Mouse (Mus musculus) skeletal muscle tissue, adult 2 months (tissue): ENCODE data around the gene Homer2.

Experiments
- DNase-seq: peaks from one replicate; pipeline ENCODE4 v3.0.0-alpha.2; 2012; ENCODE audit warnings: low read depth, low spot score

Homer2 gene

DNA sequence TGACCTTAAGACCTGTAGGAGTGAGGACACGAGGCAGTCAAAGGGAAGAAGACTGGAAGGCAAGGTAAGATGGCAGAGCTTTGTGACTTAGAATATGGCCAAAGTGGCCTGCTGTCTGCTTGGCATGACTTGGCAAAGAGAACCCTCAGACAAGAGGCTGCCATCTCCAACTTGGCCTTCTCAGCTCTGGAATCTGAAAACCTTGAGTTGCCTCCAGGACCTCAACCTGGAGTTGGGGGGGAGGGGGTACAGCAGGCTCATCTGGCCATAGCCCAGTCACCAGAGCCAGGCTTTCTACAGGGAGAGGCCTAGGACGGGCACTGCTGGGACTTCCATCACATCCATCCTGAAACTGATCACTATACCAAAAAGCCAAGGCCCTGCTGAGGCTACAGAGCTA, 55.0 kb downstream of the Homer2 start:
- no peak for DNase-seq

DNA sequence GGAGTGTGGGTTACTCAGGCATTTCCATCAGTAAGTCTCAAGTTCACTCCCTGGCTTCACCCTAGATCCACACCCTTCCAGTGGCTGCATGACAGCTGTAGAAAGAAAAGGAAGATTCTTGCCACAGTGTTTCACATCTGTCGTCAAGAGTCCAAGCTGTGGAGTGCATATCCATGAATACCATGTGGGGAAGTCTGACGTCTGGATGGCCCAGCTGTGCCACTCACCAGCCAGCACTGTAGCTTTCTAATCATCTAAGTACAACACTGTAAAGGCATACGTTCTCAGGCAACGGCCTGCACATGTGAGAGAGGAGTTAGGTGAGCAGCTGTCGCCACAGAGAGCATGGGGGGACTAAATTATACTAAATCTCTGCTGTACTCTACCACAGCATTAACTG, 56.0 kb downstream of the Homer2 start:
- DNase-seq: no peak

DNA sequence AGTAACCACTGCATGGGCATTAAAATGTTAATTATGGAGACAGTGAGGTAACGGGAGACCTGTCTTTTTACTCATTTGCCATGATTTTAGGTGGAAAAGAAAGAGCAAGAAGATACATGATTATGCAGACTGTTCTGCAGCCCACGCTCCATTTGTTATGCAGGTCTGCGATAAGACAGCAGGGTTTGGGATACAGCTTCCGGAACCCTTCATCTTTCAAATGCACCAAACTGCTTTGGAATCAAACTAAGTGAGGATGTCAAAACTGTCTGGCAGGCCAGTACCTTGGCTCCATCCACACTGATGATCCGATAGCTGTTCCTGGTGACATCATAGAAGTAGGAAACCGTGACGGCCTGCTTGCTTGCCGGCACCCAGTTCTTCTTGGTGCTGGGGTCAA, 58.1 kb downstream of the Homer2 start:
- no peak for DNase-seq

DNA sequence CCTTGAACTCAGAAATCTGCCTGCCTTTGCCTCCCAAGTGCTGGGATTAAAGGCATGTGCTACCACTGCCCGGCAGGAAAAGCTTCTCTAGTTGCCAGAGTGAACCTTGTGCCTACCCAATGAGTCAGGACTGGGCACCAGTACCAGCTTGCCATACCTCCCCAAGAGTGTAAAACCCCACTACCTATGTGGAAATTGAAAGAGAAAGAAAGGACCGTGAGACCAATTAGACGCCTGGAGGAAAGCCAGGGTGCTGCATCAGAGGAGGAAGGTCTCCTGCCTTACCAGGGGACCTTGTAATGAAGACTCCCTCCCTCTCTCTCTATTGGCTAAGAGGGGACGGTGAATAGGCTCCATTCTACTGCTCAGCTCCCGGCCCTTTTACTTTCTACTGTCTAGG, 59.4 kb downstream of the Homer2 start:
- no peak for DNase-seq

DNA sequence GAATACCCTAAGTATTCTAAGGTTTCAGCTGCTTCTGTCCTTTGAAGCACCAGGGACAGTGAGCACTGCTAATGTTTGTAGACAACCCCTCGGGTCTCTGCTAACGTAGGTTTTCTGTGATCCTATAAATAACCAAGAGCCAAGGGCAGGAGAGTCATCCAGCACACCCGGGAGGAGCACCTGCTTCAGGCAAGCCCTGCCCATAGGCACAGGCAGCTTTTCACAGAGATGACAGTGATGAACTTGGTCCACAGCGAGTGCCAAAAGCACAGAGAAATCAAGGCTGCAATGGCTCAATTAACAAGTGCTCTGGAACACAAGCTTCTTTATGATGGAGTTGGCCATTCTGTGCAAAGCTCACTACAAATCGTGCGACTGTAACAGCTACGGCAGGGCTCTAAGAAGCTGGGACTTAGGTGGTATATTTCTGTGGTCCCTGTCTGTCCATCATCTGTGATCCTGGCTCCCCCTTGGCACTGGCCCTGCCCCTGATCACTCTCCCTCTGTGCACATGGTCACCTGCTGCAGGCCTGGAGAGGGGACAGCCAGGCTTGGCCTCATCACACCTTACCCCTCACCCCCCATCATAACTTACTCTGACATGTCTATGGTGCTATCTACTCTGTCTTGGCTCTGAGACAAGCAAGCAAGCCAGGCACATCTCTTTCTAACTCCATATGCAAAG, 62.6 kb downstream of the Homer2 start:
- DNase-seq: no peak

DNA sequence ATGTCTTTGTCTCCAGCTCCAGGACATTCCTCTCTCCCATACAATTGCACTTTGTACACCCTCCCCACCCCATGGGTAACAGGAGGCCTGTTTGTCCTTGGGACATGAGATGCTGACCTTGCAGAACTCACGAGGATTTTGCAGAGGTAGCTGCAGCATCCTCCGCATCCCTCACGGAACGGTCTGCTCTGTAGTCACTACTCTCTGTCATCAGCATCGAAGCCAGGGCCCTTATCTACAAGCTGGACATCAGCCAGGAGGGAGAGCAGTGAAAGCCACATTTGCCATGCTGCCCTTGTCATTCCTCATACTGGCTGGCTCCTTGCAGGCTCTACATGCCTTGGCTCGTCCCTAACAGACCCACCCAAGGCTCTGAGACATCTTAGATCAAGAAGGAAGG, 66.2 kb downstream of the Homer2 start:
- DNase-seq: no peak

DNA sequence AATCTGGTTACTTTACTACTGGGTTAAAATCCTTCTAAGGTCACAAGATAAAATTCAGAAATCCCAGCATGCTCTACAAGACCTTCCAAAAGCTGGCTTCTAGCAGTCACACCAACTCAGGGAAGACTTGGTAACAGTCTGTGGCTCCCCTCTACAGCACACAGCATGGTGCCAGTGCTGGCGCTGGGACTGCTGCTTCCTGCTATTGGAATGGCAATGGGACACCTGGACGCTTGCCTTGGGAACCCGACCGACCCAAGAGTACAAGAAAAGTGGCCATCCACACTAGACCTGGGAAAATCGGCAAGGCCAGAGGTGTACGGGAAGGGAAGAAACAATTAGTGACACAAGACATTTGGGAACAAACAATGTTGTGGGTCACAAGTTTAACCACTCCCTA, 74.7 kb downstream of the Homer2 start:
- no peak for DNase-seq

DNA sequence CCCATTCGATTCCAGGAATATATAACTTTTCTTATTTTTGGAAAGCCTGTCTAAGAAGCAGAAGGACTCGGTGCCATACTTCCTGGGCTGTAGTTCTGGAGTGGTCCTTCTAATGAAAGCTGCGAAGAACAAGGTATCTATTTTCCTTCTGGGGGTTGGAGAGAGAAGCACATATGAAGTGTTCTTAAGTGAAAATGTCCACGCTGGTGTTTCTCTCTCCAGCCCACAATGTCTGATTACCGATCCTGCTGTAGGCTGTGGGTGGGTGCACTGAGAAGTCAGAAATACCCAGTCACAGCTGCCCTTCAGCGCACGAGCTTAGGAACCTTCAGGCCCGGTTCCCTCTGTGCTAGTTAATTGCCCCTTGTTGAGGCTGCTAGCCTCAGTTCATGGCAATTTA, 76.1 kb downstream of the Homer2 start:
- DNase-seq: no peak

DNA sequence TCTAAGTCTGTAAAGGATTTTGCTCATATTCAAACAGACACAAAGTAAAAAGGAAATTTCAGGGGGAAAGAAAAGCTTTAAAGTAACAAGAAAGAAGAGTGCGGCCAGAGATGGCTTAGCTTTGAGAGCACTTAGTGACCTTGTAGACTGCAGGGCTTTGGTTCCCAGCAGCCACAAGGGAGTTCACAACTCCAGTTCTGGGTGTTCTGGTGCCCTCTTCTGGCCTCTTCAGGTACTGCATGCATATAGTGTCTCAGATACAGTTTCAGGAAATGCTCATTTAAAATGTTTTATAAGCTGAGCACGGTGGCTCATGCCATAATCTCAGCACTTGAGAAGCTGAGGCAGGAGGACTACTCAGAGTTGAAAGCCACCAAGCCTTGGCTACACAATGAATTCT, 80.9 kb downstream of the Homer2 start:
- no peak for DNase-seq

DNA sequence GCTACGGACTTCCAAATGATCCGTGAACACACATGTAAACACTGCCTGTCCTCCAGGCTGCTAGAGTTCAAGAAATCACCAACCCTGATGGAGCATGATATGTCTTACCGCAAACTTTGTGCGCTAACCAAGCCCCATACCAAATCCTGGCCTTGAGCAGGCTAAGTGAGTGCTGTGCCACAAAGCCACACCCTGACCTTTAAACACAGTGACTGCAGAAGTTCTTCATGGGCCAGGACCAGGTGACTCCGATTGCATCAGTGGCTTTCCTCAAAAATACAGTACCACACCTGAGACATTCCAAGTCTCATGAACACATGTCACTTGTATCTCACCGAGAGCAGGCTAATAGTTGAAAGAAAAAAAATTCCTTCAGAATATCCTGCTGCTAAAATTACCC, 83.6 kb downstream of the Homer2 start:
- no peak for DNase-seq

DNA sequence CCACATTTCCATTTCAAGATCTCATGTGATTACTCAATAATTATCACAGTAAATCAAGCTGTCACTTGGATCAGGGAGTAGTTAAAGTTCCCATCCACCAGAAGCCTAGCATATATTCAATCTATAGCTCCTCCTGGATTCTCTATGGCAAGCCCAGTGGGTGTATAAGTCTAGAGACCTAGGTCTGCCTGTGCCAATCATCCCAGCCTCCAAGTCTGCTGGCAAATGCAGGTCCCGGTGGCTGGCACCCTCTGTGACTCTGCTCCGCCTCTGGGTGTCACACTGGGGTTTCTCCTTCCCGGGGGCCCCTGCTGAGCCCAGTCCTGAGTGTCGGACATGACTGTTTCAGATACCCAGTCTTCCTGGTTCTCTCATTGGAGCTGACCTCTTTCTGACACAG, 84.5 kb downstream of the Homer2 start:
- no peak for DNase-seq

DNA sequence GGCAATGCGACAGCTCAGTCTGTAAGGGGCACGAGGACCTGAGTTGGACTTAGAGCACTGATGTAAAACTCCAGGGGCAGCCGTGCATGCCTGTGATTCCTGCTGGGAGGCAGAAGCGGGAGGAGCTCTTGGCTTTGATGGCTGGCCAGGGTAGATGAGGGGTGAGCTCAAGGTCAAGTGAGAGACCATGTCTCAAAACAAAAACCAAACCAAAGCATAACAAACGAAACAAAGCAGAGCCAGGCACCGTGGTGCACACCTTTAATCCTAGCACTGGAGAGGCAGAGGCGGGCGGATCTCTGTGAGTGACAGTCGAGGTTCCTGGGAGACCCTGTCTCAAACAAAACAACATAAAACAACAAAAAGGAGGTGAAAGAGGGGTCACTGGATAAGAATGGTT, 92.3 kb downstream of the Homer2 start:
- no peak for DNase-seq

DNA sequence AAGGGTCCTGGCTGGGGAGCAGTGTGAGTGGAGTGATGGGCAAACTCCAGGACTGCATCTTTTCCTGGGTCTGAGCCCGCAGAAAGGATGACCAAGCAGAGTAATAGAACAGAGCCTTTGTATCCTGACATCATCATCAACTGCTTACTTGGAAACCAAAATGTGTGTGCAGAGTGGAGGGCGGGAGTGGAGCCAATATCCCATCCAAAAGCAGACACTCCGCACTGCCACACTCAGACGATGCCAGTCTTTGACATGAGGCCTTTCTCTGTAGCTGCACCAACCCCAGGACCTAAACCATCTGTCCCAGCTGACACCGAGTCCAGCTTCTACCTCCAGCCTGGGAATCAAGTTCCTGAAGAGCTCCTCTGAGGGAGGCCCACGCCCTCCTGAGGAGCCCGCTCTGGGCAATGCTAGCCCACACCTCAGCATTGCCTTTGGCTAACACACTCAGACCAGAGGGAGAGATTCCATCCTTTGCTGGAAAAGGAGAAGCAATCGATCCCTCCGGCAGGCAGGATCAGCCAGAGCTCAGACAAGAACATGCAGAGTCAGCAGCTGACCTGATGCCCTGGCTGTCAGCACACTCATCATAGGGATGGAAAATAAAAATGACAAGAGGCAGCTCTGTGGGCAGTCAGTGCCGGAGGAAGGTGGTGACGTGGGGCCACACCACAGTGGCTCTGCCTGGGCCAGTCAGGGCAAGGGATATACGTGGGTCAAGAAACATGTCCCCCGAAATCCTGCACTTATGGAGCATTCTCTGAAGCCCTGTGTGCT, 94.3 kb downstream of the Homer2 start:
- DNase-seq: no peak

DNA sequence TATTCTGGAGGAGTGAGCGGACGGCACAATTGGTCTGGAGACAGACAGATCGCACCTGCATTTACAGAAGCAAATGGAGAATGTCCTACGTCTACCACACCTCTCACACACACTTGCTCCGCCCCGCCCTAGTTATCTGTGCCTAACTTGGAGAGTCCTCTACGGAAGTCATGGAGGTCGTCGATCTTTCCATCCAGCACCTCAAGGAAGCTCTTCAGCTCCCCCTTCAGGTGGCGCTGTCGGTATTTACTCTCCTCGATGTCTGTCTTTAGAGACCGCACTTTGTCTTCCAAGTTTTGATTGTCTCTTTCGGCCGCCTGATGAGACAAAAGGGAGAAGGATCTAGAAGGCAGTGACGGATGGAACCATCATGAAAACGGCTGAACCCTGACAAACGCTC, 97.2 kb downstream of the Homer2 start:
- no peak for DNase-seq

DNA sequence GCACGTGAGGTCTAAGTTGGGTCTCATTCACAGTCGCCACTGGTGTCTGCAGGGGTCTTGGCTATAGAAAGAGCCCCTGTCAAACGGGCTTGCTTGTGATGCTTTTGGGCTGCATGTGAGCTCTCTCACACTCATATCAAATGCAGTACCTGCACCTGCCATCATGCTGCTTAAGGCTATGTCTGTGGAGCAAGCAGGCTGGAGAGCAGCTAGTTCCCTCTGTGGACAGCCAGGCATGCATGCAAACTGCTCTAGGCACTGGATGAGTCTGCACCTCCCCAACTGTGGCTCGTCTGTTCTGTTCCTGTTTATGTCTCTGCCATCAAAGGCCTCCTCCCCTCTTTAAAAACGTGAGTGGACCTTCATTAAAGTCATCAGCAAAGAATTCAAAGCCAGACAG, 100.9 kb downstream of the Homer2 start:
- no peak for DNase-seq

DNA sequence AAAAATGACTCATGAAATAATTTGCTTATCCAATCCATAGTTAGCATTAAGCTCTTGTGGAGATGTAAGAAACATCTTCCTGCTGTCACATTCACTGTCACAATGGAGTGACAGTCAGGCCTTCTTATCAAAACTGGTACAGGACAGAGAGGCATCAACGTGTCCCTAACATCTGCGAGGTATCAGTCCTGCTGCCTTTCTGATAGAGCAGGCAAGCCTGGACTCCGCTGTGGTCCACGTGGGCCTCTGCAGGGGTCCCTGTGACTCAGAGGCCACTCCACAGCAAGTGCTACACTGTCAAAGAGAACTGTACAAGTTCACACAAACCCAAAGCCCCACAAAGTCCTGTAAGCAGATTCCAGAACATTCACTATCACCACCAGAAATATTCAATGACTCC, 101.8 kb downstream of the Homer2 start:
- DNase-seq: no peak

DNA sequence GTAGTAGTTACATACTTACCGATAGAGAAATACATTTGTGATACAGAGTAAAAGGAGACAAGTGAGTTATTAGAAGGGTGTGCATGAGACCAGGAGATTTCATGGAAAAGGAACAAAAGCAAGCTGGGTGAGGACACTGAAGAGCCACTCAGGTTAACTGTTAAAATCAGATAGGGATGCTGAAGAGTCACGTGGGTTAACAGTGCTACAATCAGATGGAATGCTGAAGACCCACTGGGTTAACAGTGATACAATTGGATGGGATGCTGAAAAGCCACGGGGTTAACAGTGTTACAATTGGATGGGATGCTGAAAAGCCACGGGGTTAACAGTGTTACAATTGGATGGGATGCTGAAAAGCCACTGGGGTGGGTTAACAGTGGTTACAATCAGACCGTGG, 102.3 kb downstream of the Homer2 start:
- no peak for DNase-seq

DNA sequence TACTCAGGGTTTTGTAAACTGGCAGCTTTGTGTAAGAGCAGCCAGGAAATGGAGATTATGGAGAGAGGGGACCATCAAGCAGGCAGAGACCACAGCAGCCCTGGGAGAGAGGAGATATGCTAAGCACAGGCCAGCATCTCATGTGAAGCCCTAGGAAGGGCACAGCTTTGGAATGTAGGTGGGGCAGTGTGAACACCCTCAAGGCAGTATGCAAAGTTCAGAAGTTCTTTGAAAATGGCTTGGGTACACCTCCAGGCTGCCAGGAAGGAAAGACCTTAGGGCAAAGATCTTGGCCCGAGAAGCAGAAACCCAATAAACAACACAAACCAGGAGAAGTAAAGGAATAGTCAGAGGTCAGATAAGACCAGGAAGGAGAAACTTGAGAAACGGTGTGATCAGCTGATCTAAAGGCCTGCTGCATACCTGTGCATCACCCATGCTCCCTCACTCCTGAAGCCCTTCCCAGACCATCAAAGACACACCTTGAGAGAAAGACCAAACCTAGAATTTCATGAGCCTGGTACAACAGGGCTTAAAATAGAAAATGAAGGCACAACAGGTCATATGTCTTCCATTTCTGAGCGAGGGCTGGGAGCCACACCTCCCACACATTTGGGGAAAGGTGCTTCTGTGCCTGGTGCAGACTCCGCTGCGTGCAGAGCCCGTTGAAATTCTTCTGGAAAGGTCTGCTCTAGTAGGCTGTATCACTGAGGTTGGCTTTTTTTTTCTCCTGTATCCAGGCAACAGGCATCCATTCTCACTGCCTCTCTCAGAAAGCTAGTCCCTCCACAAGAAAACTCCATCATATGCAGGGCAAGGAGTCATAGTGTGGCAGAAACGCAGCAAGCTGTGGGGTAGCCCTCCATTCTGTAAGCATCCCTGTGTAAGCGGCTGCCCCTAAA, 107.7 kb downstream of the Homer2 start:
- no peak for DNase-seq

DNA sequence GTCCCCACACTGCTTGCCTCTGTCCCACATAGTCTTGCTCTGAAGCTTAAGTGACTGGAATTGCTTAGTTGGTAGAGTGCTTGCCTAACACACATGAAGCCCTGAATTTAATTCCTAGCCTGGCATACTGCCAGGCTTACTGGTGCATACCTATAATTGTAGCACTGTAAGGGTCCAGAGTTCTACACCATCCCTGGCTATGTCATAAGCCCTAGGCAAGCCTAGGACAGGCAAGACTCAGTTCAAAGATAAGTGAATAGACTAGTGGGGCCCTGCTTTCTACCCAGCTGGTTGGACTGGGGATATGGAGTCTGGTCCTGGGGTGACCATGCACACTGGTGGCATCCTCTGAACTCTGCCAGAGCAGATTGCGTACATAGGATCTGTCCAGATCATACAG, 109.7 kb downstream of the Homer2 start:
- DNase-seq: no peak

DNA sequence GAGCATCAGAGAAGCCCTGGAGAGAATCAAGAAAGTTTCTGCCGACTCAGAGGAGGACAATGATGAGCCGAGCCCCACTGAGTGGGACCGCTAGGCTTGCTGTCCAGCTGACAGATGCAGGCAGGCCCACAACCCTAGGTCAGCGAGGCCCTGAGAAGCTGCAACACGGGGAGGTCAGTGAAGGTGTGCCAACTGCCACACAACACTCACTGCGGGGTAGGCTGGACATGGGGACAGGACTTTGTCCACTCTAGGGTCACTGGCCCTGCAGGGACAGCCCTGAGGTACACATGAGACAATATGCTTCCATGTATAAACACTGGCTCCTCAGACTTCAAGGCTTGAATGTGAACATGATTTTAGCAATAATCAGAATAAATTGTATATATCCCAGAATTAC, 111.2 kb downstream of the Homer2 start:
- no peak for DNase-seq

DNA sequence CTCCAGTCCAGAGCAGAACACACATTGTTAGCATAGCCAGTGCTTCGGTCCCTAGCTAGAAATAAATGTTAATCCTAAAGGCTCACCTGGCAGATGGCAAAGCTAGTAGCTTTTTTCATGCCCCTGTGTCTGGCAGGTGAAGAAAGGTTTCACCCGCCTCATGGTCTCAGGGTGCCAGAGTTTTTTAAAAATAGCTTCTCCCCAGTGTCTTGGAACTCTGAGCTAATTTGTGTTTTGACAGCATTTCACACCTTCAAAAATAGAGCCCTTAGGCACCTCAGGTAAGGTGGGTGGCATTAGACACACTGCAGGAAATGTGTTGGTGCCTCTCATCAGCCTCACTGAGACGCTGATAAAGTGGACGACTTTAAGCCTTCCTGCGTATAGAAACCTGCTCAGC, 112.3 kb downstream of the Homer2 start:
- no peak for DNase-seq

DNA sequence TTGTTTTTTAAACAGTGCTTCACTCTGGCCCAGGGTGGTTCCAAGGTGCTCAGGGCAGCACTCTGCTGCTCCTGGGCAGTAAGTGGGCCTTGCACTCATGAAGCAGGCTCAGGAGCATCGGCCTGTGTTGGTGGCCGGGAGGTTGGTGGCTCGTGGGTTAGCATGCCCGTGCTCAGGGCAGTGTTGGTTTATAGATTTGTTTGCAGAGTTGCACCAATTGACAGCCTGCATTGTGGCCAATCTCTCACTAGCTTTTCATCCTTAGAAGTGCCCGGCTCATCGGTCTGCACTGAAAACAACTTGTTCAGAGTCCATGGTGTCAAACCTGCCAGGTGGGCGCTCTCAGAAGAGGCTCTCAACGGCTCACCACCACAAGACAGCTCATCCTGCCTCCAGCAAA, 113.9 kb downstream of the Homer2 start:
- no peak for DNase-seq

DNA sequence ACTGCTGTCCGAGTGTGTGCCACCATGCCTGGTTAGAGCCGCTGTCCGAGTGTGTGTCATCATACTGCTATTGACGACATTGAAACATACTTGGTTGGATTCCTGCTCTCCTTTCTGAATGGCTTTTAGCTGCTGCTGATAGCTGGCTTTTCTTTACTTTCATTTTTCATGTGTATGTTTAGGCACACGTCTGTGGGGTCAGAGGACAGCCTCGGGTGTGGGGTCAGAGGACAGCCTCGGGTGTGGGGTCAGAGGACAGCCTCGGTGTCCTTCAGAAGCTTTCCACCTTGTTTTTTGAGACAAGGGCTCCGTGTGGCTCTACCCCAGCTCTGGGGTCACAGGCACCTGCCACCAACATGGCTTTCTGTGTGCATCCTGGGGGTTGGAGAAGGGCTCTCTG, 114.6 kb downstream of the Homer2 start:
- no peak for DNase-seq
